Mouse (Mus musculus) heart, adult 2 months (tissue): ENCODE data around the gene Mosmo.
A peak's percentile ranks its signal among the peaks of the same experiment; 100 is the strongest.

Source experiments
- CTCF ChIP-seq: fragments of 200-600 bp; IDR thresholded peaks from 2 replicates; pipeline ENCODE4 v1.8.1; 2022; ENCODE audit warnings: antibody characterized with exemption, mild to moderate bottlenecking, moderate library complexity
- EP300 ChIP-seq: fragments of 200-500 bp; IDR thresholded peaks from 2 replicates; pipeline ENCODE4 v1.6.1; 2011; ENCODE audit warnings: low read depth, low read length, control low read depth; ENCODE audit not compliant: insufficient read depth
- POLR2A ChIP-seq: fragments of 200-500 bp; IDR thresholded peaks from 2 replicates; pipeline ENCODE4 v1.6.1; 2011; ENCODE audit warnings: mild to moderate bottlenecking, low read depth, low read length, control low read depth; ENCODE audit not compliant: insufficient read depth

GRCm38 (mm10) chr7:120754671-120755070 lies 77.3 kb downstream of the Mosmo start:
- no peak for TF ChIP-seq POLR2A
- peak; percentile 79 for TF ChIP-seq CTCF
- TF ChIP-seq EP300 = peak; percentile 86
